Mouse (Mus musculus) cerebellum, adult 2 months (tissue): Measurements from ENCODE around the gene Vamp2. TPM values are rescaled to one million over a fixed set of nuclear protein-coding genes. Genes with fewer than 3 reads are reported as not detected.

Experiments used
- DNase-seq, 2 experiments: peaks; one replicate each; pipeline ENCODE4 v3.0.0; 2021
- H3K27ac ChIP-seq: fragments of 200-500 bp; 2 replicates; pipeline ENCODE4 v1.5.1; 2012; ENCODE audit warnings: low read length, control low read depth, inconsistent platforms; ENCODE audit not compliant: insufficient read depth
- H3K27me3 ChIP-seq: fragments of 200-500 bp; 2 replicates; pipeline ENCODE4 v1.6.1; 2012; ENCODE audit warnings: inconsistent platforms, mild to moderate bottlenecking, low read length, moderate library complexity; ENCODE audit not compliant: control insufficient read depth, insufficient read depth
- H3K4me1 ChIP-seq: fragments of 200-500 bp; 2 replicates; pipeline ENCODE4 v1.6.1; 2011; ENCODE audit warnings: low read length; ENCODE audit not compliant: control insufficient read depth, insufficient read depth
- H3K4me3 ChIP-seq: fragments of 200-500 bp; replicated peaks from 2 replicates; pipeline ENCODE3; 2011; ENCODE audit warnings: mild to moderate bottlenecking, low read depth, low read length, control low read depth; ENCODE audit not compliant: insufficient read depth
- CTCF ChIP-seq: fragments of 200-500 bp; IDR thresholded peaks from 2 replicates; pipeline ENCODE4 v1.5.1; 2011; ENCODE audit warnings: low read depth, mild to moderate bottlenecking, control low read depth, low read length, moderate library complexity, borderline replicate concordance; ENCODE audit not compliant: insufficient read depth
- POLR2A ChIP-seq: fragments of 200-500 bp; IDR thresholded peaks from 2 replicates; pipeline ENCODE4 v1.6.1; 2011; ENCODE audit warnings: low read length, control low read depth, borderline replicate concordance; ENCODE audit not compliant: insufficient read depth
- WGBS: fragments of 180-500 bp; shearing (Covaris S2); methylation state at CpG from one replicate; pipeline ENCODE4 v1.1.7; 2018; 5-methylcytosine and 5-hydroxymethylcytosine counted together
- polyA plus RNA-seq: library from polyadenylated mRNA; depleted of rRNA; stranded (reverse); fragments of >200 nt; gene quantifications from 2 replicates; pipeline ENCODE4 v1.2.3, GENCODE M21; 2012

The Vamp2 gene
- polyA plus RNA-seq, 1 experiment: 672 TPM

DNA sequence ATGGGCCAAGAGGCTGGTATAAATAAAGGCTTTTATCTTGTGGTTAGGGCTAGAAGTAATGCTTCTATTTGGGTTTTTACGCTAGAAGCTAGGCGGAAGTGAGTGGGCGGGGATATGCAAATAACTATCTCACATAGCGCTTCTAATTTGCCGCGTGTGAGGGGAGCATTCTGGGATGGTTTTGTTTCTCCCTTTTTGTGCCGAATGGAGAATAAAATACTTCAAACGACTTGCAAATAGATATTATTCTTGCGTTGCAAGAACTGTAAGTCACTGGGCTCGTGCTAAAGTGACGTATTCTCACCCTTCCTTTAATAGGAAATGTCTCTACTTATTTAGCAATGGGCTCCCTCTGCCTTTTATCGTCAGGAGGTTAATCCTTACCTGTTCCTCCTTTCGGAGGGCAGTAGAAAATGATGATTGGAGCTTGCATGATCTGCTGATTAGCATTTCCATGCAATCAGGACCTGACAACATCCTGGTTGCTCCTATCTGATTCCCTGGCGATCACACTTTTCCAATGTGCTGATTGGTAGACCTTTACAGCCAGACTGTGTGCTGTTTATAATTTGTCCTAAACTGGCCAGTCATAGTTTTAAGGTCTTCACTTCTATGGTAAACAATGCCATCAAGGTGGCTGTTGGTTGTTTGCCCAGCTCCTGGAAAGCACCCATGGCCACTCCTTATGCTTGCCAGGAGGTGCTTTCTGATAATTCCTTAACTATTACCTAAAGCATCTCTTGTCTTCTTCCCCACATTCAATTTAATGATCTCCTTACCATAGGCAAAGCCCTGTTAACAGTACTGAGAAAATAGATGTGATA, 15.0 kb upstream of the Vamp2 start:
- peak overlapping the region; percentile 62 for H3K4me3 ChIP-seq
- H3K4me1 ChIP-seq: no peaks in the 10 kb centered on the region
- no peak for TF ChIP-seq CTCF
- peak; percentile 92; the same call in 1 of the 2 replicates for TF ChIP-seq POLR2A
- H3K27ac ChIP-seq: peak overlapping the region; percentile 96; the same call in 1 of the 2 replicates
- H3K27me3 ChIP-seq: no peaks in the 10 kb centered on the region
- WGBS: under 1% methylated on average over 14 of the region's 14 CpGs
- DNase-seq: peak; percentile 80 to 92

DNA sequence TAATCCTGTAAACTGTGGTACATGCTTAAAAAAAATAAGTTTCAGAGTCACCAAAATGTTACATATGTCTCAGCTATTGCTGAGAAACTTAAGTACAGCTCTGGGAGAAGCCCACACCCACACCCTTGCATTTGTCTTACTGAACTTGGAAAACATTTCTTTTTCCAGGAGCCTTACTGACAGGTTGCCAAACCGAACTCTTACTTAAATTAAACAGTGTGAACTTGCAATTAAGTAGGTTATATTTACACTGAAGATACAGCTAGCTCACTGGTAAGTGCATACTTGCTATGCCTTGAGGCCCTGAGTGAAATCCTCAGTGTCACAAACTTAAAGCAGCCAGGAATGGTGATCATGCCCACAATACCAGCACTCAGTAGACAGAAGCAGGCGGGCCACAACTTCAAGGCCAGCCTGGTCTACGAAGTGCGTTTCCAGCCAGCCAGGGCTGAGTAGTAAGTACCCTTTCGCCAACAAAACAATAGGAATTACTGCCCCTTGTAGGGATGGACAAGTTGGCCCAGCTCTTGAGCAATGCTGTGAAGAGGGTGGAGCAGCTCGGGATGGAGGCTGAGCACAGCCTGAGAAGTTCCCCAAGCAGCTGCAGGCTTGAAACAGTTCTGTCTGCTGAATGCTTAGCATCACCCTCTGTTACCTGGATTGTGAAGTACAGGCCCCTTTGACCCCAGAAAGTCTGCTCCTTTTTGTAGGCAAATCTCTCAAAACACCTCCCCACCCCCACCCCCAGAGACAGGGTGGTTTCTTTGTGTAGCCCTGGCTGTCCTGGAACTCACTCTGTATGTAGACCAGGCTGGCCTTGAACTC, 14.1 kb upstream of the Vamp2 start:
- H3K4me1 ChIP-seq: no peaks in the 10 kb centered on the region
- no peak for DNase-seq
- no peak overlapping the region for H3K27ac ChIP-seq
- no peaks in the 10 kb centered on the region for H3K27me3 ChIP-seq
- no peak for TF ChIP-seq CTCF
- no peak for TF ChIP-seq POLR2A
- H3K4me3 ChIP-seq: no peak overlapping the region
- WGBS: 40% methylated on average over 6 of the region's 6 CpGs

DNA sequence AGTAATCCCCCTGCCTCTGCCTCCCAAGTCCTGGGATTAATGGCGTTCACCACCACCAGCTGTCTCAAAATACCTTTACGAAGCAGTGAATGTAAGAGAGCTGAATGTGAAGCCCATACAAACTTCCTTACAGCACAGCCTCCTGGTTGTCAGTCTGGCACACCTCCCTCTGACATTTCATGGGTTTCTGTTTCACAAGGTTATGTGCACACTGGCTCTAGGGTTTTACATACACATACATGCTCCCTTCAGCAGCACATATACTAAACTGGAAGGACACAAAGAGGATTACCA, 13.6 kb upstream of the Vamp2 start:
- H3K27ac ChIP-seq: no peak overlapping the region
- no peaks in the 10 kb centered on the region for H3K4me1 ChIP-seq
- TF ChIP-seq POLR2A (no peak), CTCF (no peak)
- no peaks in the 10 kb centered on the region for H3K27me3 ChIP-seq
- no peak for DNase-seq
- no peak overlapping the region for H3K4me3 ChIP-seq
- WGBS: 53% methylated on average over 2 of the region's 2 CpGs

DNA sequence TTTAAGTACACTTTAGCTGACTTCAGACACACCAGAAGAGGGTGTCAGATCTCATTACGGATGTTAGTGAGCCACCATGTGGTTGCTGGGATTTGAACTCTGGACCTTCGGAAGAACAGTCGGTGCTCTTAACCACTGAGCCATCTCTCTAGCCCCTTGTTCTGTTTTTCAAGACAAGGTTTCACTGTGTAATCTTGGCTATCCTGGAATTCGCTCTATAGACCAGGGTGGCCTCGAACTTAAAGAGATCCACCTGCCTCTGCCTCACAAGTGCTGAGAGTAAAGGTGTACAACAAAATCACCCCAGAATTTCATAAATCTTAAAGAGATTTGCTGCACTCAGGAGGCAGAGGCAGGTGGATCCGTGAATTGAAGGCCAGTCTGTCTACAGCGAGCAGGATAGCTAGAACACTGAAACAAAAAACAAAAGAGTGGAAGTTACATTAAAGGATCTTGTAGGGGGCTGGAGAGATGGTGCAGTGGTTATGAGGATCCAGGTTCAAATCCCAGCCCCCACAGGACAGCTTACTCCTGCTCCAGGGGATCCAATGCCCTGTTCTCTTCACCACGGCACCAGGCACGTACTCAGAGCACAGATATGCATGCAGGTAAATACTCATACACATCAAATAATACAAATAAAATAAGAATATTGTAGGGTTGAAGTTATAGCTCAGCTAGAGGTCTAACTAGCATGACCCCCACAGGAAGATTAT, 12.4 kb upstream of the Vamp2 start:
- Histone ChIP-seq H3K27ac (no peak overlapping the region), H3K4me3 (no peak overlapping the region), H3K27me3 (no peaks in the 10 kb centered on the region), H3K4me1 (no peaks in the 10 kb centered on the region)
- TF ChIP-seq POLR2A: no peak
- no peak for TF ChIP-seq CTCF
- DNase-seq: no peak
- WGBS: 50% methylated on average over 9 of the region's 9 CpGs

DNA sequence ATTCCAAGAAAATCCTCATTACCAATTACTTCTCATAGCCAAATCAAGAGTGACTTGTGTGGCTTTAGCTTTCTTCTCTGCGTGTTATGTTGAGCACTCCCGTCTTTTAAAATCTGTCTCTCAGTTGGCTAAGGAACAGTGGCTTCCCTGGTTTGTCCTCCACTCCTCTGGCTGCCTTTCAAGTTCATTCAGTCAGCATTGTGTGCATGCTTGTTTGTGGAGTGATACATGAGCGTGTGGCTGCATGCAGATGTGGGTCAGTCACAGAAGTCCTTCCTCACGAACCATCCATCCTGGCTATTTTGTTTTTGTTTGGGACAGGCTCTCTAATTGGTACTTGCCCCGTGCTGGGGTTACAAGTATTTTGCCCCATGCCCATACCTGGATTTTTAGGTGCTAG, 11.7 kb upstream of the Vamp2 start:
- no peaks in the 10 kb centered on the region for H3K4me1 ChIP-seq
- 44% methylated on average over 5 of the region's 5 CpGs for WGBS
- no peak for TF ChIP-seq POLR2A
- no peak for TF ChIP-seq CTCF
- H3K27ac ChIP-seq: no peak overlapping the region
- no peaks in the 10 kb centered on the region for H3K27me3 ChIP-seq
- no peak overlapping the region for H3K4me3 ChIP-seq
- peak in 1 of 2 experiments; percentile 25 for DNase-seq

DNA sequence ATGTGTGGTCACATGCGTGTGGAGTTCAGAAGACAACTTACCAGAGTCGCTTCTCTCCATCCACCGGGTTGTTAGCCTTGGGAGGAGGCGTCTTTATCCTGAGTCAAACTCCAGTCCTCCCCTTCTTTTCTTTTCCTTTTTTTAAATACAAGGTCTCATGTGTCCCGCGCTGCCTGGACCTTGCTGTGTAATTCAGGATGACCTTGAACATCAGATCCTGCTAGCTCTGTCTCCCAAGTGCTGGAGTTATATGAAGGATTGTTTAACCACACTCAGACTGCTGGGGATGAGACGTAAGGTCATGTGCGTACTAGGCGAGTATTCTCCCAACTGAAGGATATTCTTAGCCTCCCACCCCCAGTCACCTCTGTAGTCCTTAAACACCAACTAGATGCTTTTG, 11.0 kb upstream of the Vamp2 start:
- no peaks in the 10 kb centered on the region for H3K4me1 ChIP-seq
- 84% methylated on average over 9 of the region's 9 CpGs for WGBS
- DNase-seq: no peak
- H3K27ac ChIP-seq: no peak overlapping the region
- no peaks in the 10 kb centered on the region for H3K27me3 ChIP-seq
- no peak overlapping the region for H3K4me3 ChIP-seq
- no peak for TF ChIP-seq CTCF

DNA sequence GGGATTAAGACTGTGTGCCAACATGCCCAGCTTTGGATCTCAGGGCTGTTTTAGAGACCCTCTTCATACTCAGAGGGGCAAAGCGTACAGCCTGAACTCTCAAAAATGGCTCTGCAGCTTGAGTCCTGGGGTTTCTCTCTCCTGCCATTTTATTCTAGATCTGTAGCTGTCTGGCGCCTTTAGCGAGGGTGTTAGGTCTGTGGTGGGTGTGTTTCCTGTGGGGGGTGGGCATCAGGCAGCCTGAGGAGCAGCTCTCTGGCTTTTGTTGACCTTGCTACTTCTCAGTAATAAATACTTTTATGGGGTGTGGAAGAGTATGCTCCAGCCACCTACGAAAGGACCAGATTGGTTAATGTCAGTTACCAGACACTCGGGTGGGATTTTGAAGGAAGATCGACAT, 10.2 kb upstream of the Vamp2 start:
- no peak for DNase-seq
- Histone ChIP-seq H3K27ac (no peak overlapping the region), H3K4me1 (no peaks in the 10 kb centered on the region), H3K4me3 (no peak overlapping the region), H3K27me3 (no peaks in the 10 kb centered on the region)
- 92% methylated on average over 6 of the region's 6 CpGs for WGBS
- TF ChIP-seq POLR2A (no peak), CTCF (no peak)
